Mouse (Mus musculus): Measurements from ENCODE around the gene Mnat1.
"Not testable (repeated sequence)": the region's sequence is repeated elsewhere in the genome, so short reads cannot be mapped to it uniquely, and the experiment has no call there.

Gene Mnat1

GRCm38 (mm10) chr12:73123093-73124041, at the start of gene Mnat1:
Gene Mnat1 (plus strand): TSS chr12:73123717.
- DNase-seq = peak; percentile 83

GRCm38 (mm10) chr12:73081828-73082227, 41.7 kb upstream of the Mnat1 start:
- not testable (repeated sequence) for DNase-seq

- DNase-seq = no peak
Observed at GRCm38 (mm10) chr12:73083773-73084172, 39.7 kb upstream of the Mnat1 start.

- DNase-seq = no peak
Observed at GRCm38 (mm10) chr12:73085739-73086630, 37.5 kb upstream of the Mnat1 start.

GRCm38 (mm10) chr12:73087086-73087485, 36.4 kb upstream of the Mnat1 start:
- no peak for DNase-seq

- no peak for DNase-seq
Observed at GRCm38 (mm10) chr12:73088500-73088899, 35.0 kb upstream of the Mnat1 start.

- DNase-seq = no peak
Observed at GRCm38 (mm10) chr12:73088911-73089310, 34.6 kb upstream of the Mnat1 start.

- DNase-seq = no peak
Observed at GRCm38 (mm10) chr12:73090672-73091335, 32.7 kb upstream of the Mnat1 start.

GRCm38 (mm10) chr12:73094189-73094588, 29.3 kb upstream of the Mnat1 start:
- DNase-seq = no peak

- DNase-seq = no peak
Observed at GRCm38 (mm10) chr12:73094605-73095004, 28.9 kb upstream of the Mnat1 start.

GRCm38 (mm10) chr12:73096177-73096576, 27.3 kb upstream of the Mnat1 start:
- DNase-seq = not testable (repeated sequence)

- no peak for DNase-seq
Observed at GRCm38 (mm10) chr12:73098593-73098992, 24.9 kb upstream of the Mnat1 start.

- no peak for DNase-seq
Observed at GRCm38 (mm10) chr12:73103713-73104112, 19.8 kb upstream of the Mnat1 start.

- no peak for DNase-seq
Observed at GRCm38 (mm10) chr12:73107821-73108220, 15.7 kb upstream of the Mnat1 start.

GRCm38 (mm10) chr12:73110431-73111111, 12.9 kb upstream of the Mnat1 start:
- no peak for DNase-seq

- DNase-seq = peak; percentile 41
Observed at GRCm38 (mm10) chr12:73111561-73112325, 11.8 kb upstream of the Mnat1 start.

GRCm38 (mm10) chr12:73112326-73113087, 11.0 kb upstream of the Mnat1 start:
- peak; percentile 57 for DNase-seq

GRCm38 (mm10) chr12:73113196-73113595, 10.3 kb upstream of the Mnat1 start, which contains the start of gene Six4:
Gene Six4 (minus strand): TSS chr12:73113456.
- peak; percentile 86 for DNase-seq

- no peak for DNase-seq
Observed at GRCm38 (mm10) chr12:73125250-73125649, 1.7 kb downstream of the Mnat1 start.

- DNase-seq = no peak
Observed at GRCm38 (mm10) chr12:73140732-73141131, 17.2 kb downstream of the Mnat1 start.

- DNase-seq = no peak
Observed at GRCm38 (mm10) chr12:73147236-73147635, 23.7 kb downstream of the Mnat1 start.
